Mouse (Mus musculus) brown adipose tissue, adult 24 weeks (tissue): ENCODE measurements around the gene Slc30a5. TPM values are rescaled to one million over a fixed set of nuclear protein-coding genes. Genes with fewer than 3 reads are reported as not detected.
"Not testable (repeated sequence)": the region's sequence is repeated elsewhere in the genome, so short reads cannot be mapped to it uniquely, and the experiment has no call there.

Source experiments
- H3K27ac ChIP-seq: fragments of 200-500 bp; replicated peaks from 2 replicates; pipeline ENCODE4 v1.5.1; 2012; ENCODE audit warnings: low read depth, mild to moderate bottlenecking, low read length
- H3K4me1 ChIP-seq: fragments of 200-500 bp; 2 replicates; pipeline ENCODE4 v1.6.1; 2012; ENCODE audit warnings: low read length, mixed read lengths; ENCODE audit not compliant: control insufficient read depth, insufficient read depth, insufficient read length
- H3K4me3 ChIP-seq: fragments of 200-500 bp; 2 replicates; pipeline ENCODE4 v1.5.1; 2012; ENCODE audit warnings: low read depth, mild to moderate bottlenecking, low read length, moderate library complexity; ENCODE audit not compliant: insufficient read depth
- polyA plus RNA-seq: library from polyadenylated mRNA; stranded (reverse); fragments of >200 nt; gene quantifications from 2 replicates; pipeline ENCODE4 v1.2.4, GENCODE M21; 2012; ENCODE audit not compliant: missing spikeins, insufficient read depth, insufficient read length

Slc30a5 gene
- 16.9 and 29.9 TPM in 2 replicates for polyA plus RNA-seq

- Histone ChIP-seq H3K27ac (peak within 1 kb of the TSS; percentile 67), H3K4me1 (peaks cover 8% of the 10 kb centered on the region), H3K4me3 (peak within 1 kb of the TSS; percentile 72)
These were observed at the start of gene Slc30a5 for GRCm38 (mm10) chr13:100832741-100833639. TSS of gene Slc30a5 (minus strand) at chr13:100833427.

GRCm38 (mm10) chr13:100881944-100882343 is 48.7 kb upstream of the Slc30a5 start:
- Histone ChIP-seq H3K4me3 (no peak overlapping the region), H3K27ac (no peak overlapping the region), H3K4me1 (no peaks in the 10 kb centered on the region)

GRCm38 (mm10) chr13:100879806-100880205 is 46.6 kb upstream of the Slc30a5 start:
- Histone ChIP-seq H3K4me1 (no peaks in the 10 kb centered on the region), H3K27ac (no peak overlapping the region), H3K4me3 (no peak overlapping the region)

- H3K4me1 ChIP-seq = no peaks in the 10 kb centered on the region
- H3K4me3 ChIP-seq = no peak overlapping the region
- H3K27ac ChIP-seq = no peak overlapping the region
These were observed 46.1 kb upstream of the Slc30a5 start for GRCm38 (mm10) chr13:100879326-100879725.

- no peaks in the 10 kb centered on the region for H3K4me1 ChIP-seq
- no peak overlapping the region for H3K4me3 ChIP-seq
- H3K27ac ChIP-seq = no peak overlapping the region
These were observed 45.0 kb upstream of the Slc30a5 start for GRCm38 (mm10) chr13:100878264-100878663.

GRCm38 (mm10) chr13:100877703-100878102 is 44.5 kb upstream of the Slc30a5 start:
- no peaks in the 10 kb centered on the region for H3K4me1 ChIP-seq
- H3K4me3 ChIP-seq = no peak overlapping the region
- no peak overlapping the region for H3K27ac ChIP-seq

- Histone ChIP-seq H3K27ac (no peak overlapping the region), H3K4me1 (no peaks in the 10 kb centered on the region), H3K4me3 (no peak overlapping the region)
These were observed 41.9 kb upstream of the Slc30a5 start for GRCm38 (mm10) chr13:100875103-100875502.

GRCm38 (mm10) chr13:100874588-100874987 is 41.4 kb upstream of the Slc30a5 start:
- Histone ChIP-seq H3K4me3 (no peak overlapping the region), H3K4me1 (no peaks in the 10 kb centered on the region), H3K27ac (no peak overlapping the region)

GRCm38 (mm10) chr13:100873530-100873929 is 40.3 kb upstream of the Slc30a5 start:
- Histone ChIP-seq H3K4me3 (no peak overlapping the region), H3K27ac (no peak overlapping the region)

GRCm38 (mm10) chr13:100871445-100872171 is 38.4 kb upstream of the Slc30a5 start:
- no peaks in the 10 kb centered on the region for H3K4me1 ChIP-seq
- H3K4me3 ChIP-seq = no peak overlapping the region
- no peak overlapping the region for H3K27ac ChIP-seq

More at GRCm38 (mm10) chr13:100873530-100873929, 40.3 kb upstream of the Slc30a5 start:
- no peaks in the 10 kb centered on the region for H3K4me1 ChIP-seq

- H3K27ac ChIP-seq = no peak overlapping the region
- no peak overlapping the region for H3K4me3 ChIP-seq
- no peaks in the 10 kb centered on the region for H3K4me1 ChIP-seq
These were observed 36.6 kb upstream of the Slc30a5 start for GRCm38 (mm10) chr13:100869813-100870212.

- H3K27ac ChIP-seq = no peak overlapping the region
- no peaks in the 10 kb centered on the region for H3K4me1 ChIP-seq
- no peak overlapping the region for H3K4me3 ChIP-seq
These were observed 33.1 kb upstream of the Slc30a5 start for GRCm38 (mm10) chr13:100866311-100866710.

- Histone ChIP-seq H3K4me3 (no peak overlapping the region), H3K27ac (no peak overlapping the region), H3K4me1 (no peaks in the 10 kb centered on the region)
These were observed 32.5 kb upstream of the Slc30a5 start for GRCm38 (mm10) chr13:100865744-100866143.

- not testable (repeated sequence) for H3K4me3 ChIP-seq, H3K27ac ChIP-seq, H3K4me1 ChIP-seq
These were observed 30.7 kb upstream of the Slc30a5 start for GRCm38 (mm10) chr13:100863914-100864313.

GRCm38 (mm10) chr13:100859117-100859516 is 25.9 kb upstream of the Slc30a5 start:
- Histone ChIP-seq H3K4me1 (no peaks in the 10 kb centered on the region), H3K4me3 (no peak overlapping the region), H3K27ac (no peak overlapping the region)
